18 mouse cellular contexts compared by ENCODE assay signal in genomic region chr3:44468078-44468477, GRCm38 (mm10).
"Had no signal": no experiment of that assay in that cellular context is flagged by ENCODE, and none has a peak within 500 bp of the region (broad histone marks: within the 10 kb centered on the region; RNA-seq: fewer than 3 reads in every experiment).

No protein-coding gene starts in this region.

- H3K9me3 ChIP-seq: midbrain, embryonic 13.5 days; midbrain, embryonic 15.5 days; neural tube, embryonic 13.5 days; neural tube, embryonic 15.5 days had no signal

- H3K9ac ChIP-seq: lung, embryonic 14.5 days; midbrain, embryonic 13.5 days; midbrain, embryonic 15.5 days; neural tube, embryonic 13.5 days; neural tube, embryonic 15.5 days had no signal

- DNase-seq: lung, adult 18-20 months; lung, embryonic 14.5 days; lung, postnatal 10 days; lung, postnatal 4 days; retina, postnatal 1 day; right cerebral cortex, adult 18-20 months; right cerebral cortex, postnatal 25 days; right cerebral cortex, postnatal 4 days; spleen, adult 18-20 months; thymus, adult 18-20 months; thymus, postnatal 14 days; thymus, postnatal 36 days had no signal

- H3K36me3 ChIP-seq: midbrain, embryonic 13.5 days; midbrain, embryonic 15.5 days; neural tube, embryonic 13.5 days; neural tube, embryonic 15.5 days had no signal

- ATAC-seq: midbrain, embryonic 13.5 days; midbrain, embryonic 15.5 days had no signal

- H3K4me2 ChIP-seq: lung, embryonic 14.5 days; midbrain, embryonic 11.5 days; midbrain, embryonic 13.5 days; midbrain, embryonic 15.5 days; neural tube, embryonic 13.5 days; neural tube, embryonic 15.5 days had no signal

- H3K4me3 ChIP-seq: midbrain, embryonic 13.5 days; midbrain, embryonic 15.5 days; myocyte; neural tube, embryonic 13.5 days; neural tube, embryonic 15.5 days had no signal

- H3K27ac ChIP-seq: midbrain, embryonic 13.5 days; midbrain, embryonic 15.5 days; neural tube, embryonic 13.5 days; neural tube, embryonic 15.5 days had no signal

- H3K4me1 ChIP-seq: midbrain, embryonic 13.5 days; midbrain, embryonic 15.5 days; neural tube, embryonic 13.5 days; neural tube, embryonic 15.5 days had no signal

- H3K27me3 ChIP-seq: midbrain, embryonic 13.5 days; midbrain, embryonic 15.5 days; neural tube, embryonic 13.5 days; neural tube, embryonic 15.5 days had no signal
